Mouse (Mus musculus) MEL (cell line): Measurements from ENCODE around the gene Fosl1.

ENCODE experiments used
- CHD1 ChIP-seq: IDR thresholded peaks from 2 replicates; pipeline ENCODE4 v1.6.1; 2012; ENCODE audit warnings: low read depth, mild to moderate bottlenecking, inconsistent platforms, low read length, improper control_type of control experiment
- CTCF ChIP-seq, 3 experiments: IDR thresholded peaks in 2 of 3; conservative IDR thresholded peaks in 1 of 3; 2 replicates each; pipeline ENCODE4 v1.5.1; 2011 to 2012; ENCODE audit warnings: low read length in 3 of 3, low read depth in 2 of 3, mild to moderate bottlenecking in 2 of 3, improper control_type of control experiment in 1 of 3, inconsistent platforms in 1 of 3, mixed read lengths in 1 of 3, moderate library complexity in 1 of 3; ENCODE audit not compliant: control insufficient read depth in 1 of 3, insufficient read depth in 1 of 3, poor library complexity in 1 of 3, severe bottlenecking in 1 of 3
- EP300 ChIP-seq, 2 experiments: IDR thresholded peaks; 2 replicates each; pipeline ENCODE4 v1.6.1; 2011; ENCODE audit warnings: improper control_type of control experiment in 2 of 2, low read length in 2 of 2, low read depth in 1 of 2, mild to moderate bottlenecking in 1 of 2
- GATA1 ChIP-seq: IDR thresholded peaks from 2 replicates; pipeline ENCODE4 v1.6.1; 2011; ENCODE audit warnings: low read depth, low read length, improper control_type of control experiment
- MAX ChIP-seq: IDR thresholded peaks from 2 replicates; pipeline ENCODE4 v1.6.1; 2011; ENCODE audit warnings: low read length, improper control_type of control experiment
- MXI1 ChIP-seq: IDR thresholded peaks from 2 replicates; pipeline ENCODE4 v1.6.1; 2011; ENCODE audit warnings: mild to moderate bottlenecking, low read depth, low read length, improper control_type of control experiment
- POLR2A ChIP-seq, 2 experiments: IDR thresholded peaks; 2 replicates each; pipeline ENCODE4 v1.6.1; 2011 to 2012; ENCODE audit warnings: low read length in 2 of 2, mild to moderate bottlenecking in 2 of 2, control low read depth in 1 of 2, improper control_type of control experiment in 1 of 2, low read depth in 1 of 2, moderate library complexity in 1 of 2; ENCODE audit not compliant: control insufficient read depth in 1 of 2, insufficient read depth in 1 of 2, poor library complexity in 1 of 2
- SIN3A ChIP-seq: IDR thresholded peaks from 2 replicates; pipeline ENCODE4 v1.6.1; 2012; ENCODE audit warnings: low read length, improper control_type of control experiment, inconsistent platforms
- USF1 ChIP-seq: IDR thresholded peaks from 2 replicates; pipeline ENCODE4 v1.6.1; 2014; ENCODE audit warnings: low read depth, mild to moderate bottlenecking, inconsistent platforms, low read length, improper control_type of control experiment, moderate library complexity

DNA sequence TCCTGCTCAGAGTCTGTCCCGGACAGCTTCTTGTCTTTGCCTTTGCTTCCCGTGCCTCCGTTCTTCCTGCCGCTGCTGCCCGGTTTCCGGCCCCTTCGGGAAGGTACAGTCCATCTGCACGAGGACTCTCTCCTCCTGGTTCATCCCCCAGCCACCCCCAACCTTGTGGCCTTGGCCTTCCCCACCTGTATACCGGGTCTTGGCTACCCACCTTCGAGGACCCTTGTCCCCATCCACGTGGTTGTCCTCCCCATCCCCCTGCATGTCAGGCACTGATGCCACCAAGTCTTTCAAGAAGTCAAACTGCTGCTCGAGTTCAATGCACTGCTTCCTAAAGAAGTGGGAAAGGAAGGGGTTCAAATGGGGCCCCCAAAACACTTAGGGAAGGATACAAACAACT is 23.8 kb upstream of the Fosl1 start:
- TF ChIP-seq EP300 (IDR thresholded peaks at IDR 0.05; ENCODE audit: low read depth in 1 of 2, low read length in 2 of 2) (no peak), CTCF (IDR thresholded peaks at IDR 0.05 in 2 of 3, conservative IDR thresholded peaks at IDR 0.05 in 1 of 3; ENCODE audit: control insufficient read depth in 1 of 3, insufficient read depth in 1 of 3, low read depth in 2 of 3, low read length in 3 of 3, poor library complexity in 1 of 3, severe bottlenecking in 1 of 3) (no peak), POLR2A (IDR thresholded peaks at IDR 0.05; ENCODE audit: control insufficient read depth in 1 of 2, insufficient read depth in 1 of 2, low read depth in 1 of 2, low read length in 2 of 2, poor library complexity in 1 of 2) (no peak), MXI1 (no peak; the same call in 1 of the 2 replicates), SIN3A (no peak), MAX (no peak), GATA1 (no peak), CHD1 (no peak), USF1 (no peak)
